ENCODE assay signal across 24 mouse cellular contexts in the genomic region with DNA sequence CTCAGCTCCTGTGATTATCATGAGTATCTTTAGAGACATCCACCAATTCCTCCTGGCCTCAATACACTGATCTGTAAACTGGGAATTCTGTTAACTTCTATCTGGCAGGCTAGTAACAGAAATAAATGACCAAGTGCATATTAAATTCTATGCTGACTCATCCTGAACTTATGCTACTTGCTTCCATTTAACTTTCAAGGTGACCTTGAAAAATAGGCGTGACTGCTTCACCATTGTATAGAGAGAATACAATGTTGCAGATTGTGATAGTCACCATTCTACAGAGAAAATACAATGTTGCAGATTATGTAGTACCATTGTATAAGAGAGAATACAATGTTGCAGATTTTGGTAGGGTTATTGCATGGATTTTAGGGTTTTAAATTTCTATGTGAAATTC.
"Had no signal": no experiment of that assay in that cellular context is flagged by ENCODE, and none has a peak within 500 bp of the region (broad histone marks: within the 10 kb centered on the region; RNA-seq: fewer than 3 reads in every experiment).

No protein-coding gene starts in this region.

- H3K27ac ChIP-seq: embryonic facial prominence, embryonic 10.5 days; embryonic facial prominence, embryonic 12.5 days; embryonic facial prominence, embryonic 13.5 days; embryonic facial prominence, embryonic 15.5 days; forebrain, embryonic 10.5 days; forebrain, embryonic 12.5 days; forebrain, embryonic 13.5 days; forebrain, embryonic 15.5 days; gastrocnemius, adult 2 months; heart, adult 2 months; heart, embryonic 10.5 days had no signal

- H3K9me3 ChIP-seq: embryonic facial prominence, embryonic 10.5 days; embryonic facial prominence, embryonic 12.5 days; embryonic facial prominence, embryonic 13.5 days; embryonic facial prominence, embryonic 15.5 days; forebrain, embryonic 10.5 days; forebrain, embryonic 12.5 days; forebrain, embryonic 13.5 days; forebrain, embryonic 15.5 days; heart, embryonic 10.5 days had no signal

- H3K4me1 ChIP-seq: embryonic facial prominence, embryonic 10.5 days; embryonic facial prominence, embryonic 12.5 days; embryonic facial prominence, embryonic 13.5 days; embryonic facial prominence, embryonic 15.5 days; forebrain, embryonic 10.5 days; forebrain, embryonic 12.5 days; forebrain, embryonic 13.5 days; forebrain, embryonic 15.5 days; heart, embryonic 10.5 days had no signal

- H3K9ac ChIP-seq: embryonic facial prominence, embryonic 12.5 days; embryonic facial prominence, embryonic 13.5 days; embryonic facial prominence, embryonic 15.5 days; forebrain, embryonic 12.5 days; forebrain, embryonic 13.5 days; forebrain, embryonic 15.5 days; forebrain, postnatal 0 days had no signal

- H3K4me3 ChIP-seq: embryonic facial prominence, embryonic 10.5 days; embryonic facial prominence, embryonic 12.5 days; embryonic facial prominence, embryonic 13.5 days; embryonic facial prominence, embryonic 15.5 days; erythroblast, embryonic 14.5 days; forebrain, embryonic 10.5 days; forebrain, embryonic 12.5 days; forebrain, embryonic 13.5 days; forebrain, embryonic 15.5 days; gastrocnemius, adult 2 months; heart, adult 2 months; heart, embryonic 10.5 days had no signal

- DNase-seq: cerebellum, postnatal 10 days; cerebellum, postnatal 14 days; cerebellum, postnatal 25 days; cerebellum, postnatal 36 days; embryo, embryonic 11 days; forebrain, postnatal 0 days; gastrocnemius, adult 2 months; gastrocnemius, postnatal 10 days; gastrocnemius, postnatal 14 days; gastrocnemius, postnatal 25 days; gastrocnemius, postnatal 36 days; heart, adult 11 months; heart, adult 18-20 months; heart, adult 2 months had no signal

- H3K36me3 ChIP-seq: embryonic facial prominence, embryonic 10.5 days; embryonic facial prominence, embryonic 12.5 days; embryonic facial prominence, embryonic 13.5 days; embryonic facial prominence, embryonic 15.5 days; forebrain, embryonic 10.5 days; forebrain, embryonic 12.5 days; forebrain, embryonic 15.5 days; heart, embryonic 10.5 days had no signal
